Mouse (Mus musculus) adrenal gland, adult 8-10 months (tissue): Measurements from ENCODE around the gene Mybpc3. TPM values are rescaled to one million over a fixed set of nuclear protein-coding genes. Genes with fewer than 3 reads are reported as not detected.

Source experiments
- DNase-seq: peaks from one replicate; pipeline ENCODE4 v3.0.0; 2022
- total RNA-seq, 4 experiments: library from RNA; stranded (reverse); gene quantifications; 2 replicates each; pipeline ENCODE4 v1.2.4; 2022

The Mybpc3 gene
- total RNA-seq, 4 experiments from 2014 or later, result 0.09 to 0.62 (median 0.26) TPM

- DNase-seq, result no peak
Observed at GRCm38 (mm10) chr2:91169587-91170322, 51.8 kb downstream of the Mybpc3 start.

GRCm38 (mm10) chr2:91175490-91175889, 57.5 kb downstream of the Mybpc3 start:
- no peak for DNase-seq

- no peak for DNase-seq
Observed at GRCm38 (mm10) chr2:91176234-91176633, 58.3 kb downstream of the Mybpc3 start.

GRCm38 (mm10) chr2:91179825-91180224, 61.9 kb downstream of the Mybpc3 start:
- no peak for DNase-seq

- DNase-seq, result no peak
Observed at GRCm38 (mm10) chr2:91180706-91181105, 62.8 kb downstream of the Mybpc3 start.

- no peak for DNase-seq
Observed at GRCm38 (mm10) chr2:91182016-91182404, 64.1 kb downstream of the Mybpc3 start.

- DNase-seq, result peak; percentile 34
Observed at GRCm38 (mm10) chr2:91182405-91183147, 64.6 kb downstream of the Mybpc3 start.

GRCm38 (mm10) chr2:91183148-91183513, 65.2 kb downstream of the Mybpc3 start:
- DNase-seq, result peak; percentile 91

GRCm38 (mm10) chr2:91183711-91184405, 65.9 kb downstream of the Mybpc3 start, which contains the start of gene Madd:
Gene Madd, minus strand, starts transcription at chr2:91183837.
- no peak for DNase-seq

Other genes with a start within 250 kb of the Mybpc3 start
- 1 to 10 TPM; 1.6 to 3.5 (median 2.8) TPM for gene C1qtnf4, start 232.3 kb upstream of the Mybpc3 start, total RNA-seq
- 10 to 100 TPM; 41.4 to 48.0 (median 45.2) TPM for gene Kbtbd4, start 213.4 kb upstream of the Mybpc3 start, total RNA-seq
- 100 to 1,000 TPM; 308 to 467 (median 370) TPM for gene Ndufs3, start 213.3 kb upstream of the Mybpc3 start, total RNA-seq
- 100 to 1,000 TPM in 1 of 4 experiments, 10 to 100 TPM in 3; 74.4 to 102 (median 89.7) TPM for gene Celf1, start 177.8 kb upstream of the Mybpc3 start, total RNA-seq
- 1 to 10 TPM; 1.6 to 7.5 (median 3.5) TPM for gene Rapsn, start 82.5 kb upstream of the Mybpc3 start, total RNA-seq
- gene Psmc3, start 64.1 kb upstream of the Mybpc3 start, total RNA-seq, result 100 to 1,000 TPM; 172 to 187 (median 179) TPM
- 10 to 100 TPM; 31.4 to 57.3 (median 43.5) TPM for gene Slc39a13, start 47.7 kb upstream of the Mybpc3 start, total RNA-seq
- 1 to 10 TPM; 6.3 to 9.6 (median 7.9) TPM for gene Spi1, start 35.8 kb upstream of the Mybpc3 start, total RNA-seq
- 10 to 100 TPM; 25.2 to 44.7 (median 32.4) TPM for gene Madd, start 65.7 kb downstream of the Mybpc3 start, total RNA-seq
- gene Nr1h3, start 84.7 kb downstream of the Mybpc3 start, total RNA-seq, result 10 to 100 TPM; 21.1 to 32.1 (median 25.4) TPM
- gene Acp2, start 84.7 kb downstream of the Mybpc3 start, total RNA-seq, result 10 to 100 TPM; 44.7 to 74.7 (median 57.5) TPM
- gene Ddb2, start 118.8 kb downstream of the Mybpc3 start, total RNA-seq, result 10 to 100 TPM in 3 of 4 experiments, 1 to 10 TPM in 1; 8.4 to 22.9 (median 17.1) TPM
- 100 to 1,000 TPM in 2 of 4 experiments, 10 to 100 TPM in 2; 68.6 to 220 (median 125) TPM for gene Pacsin3, start 137.8 kb downstream of the Mybpc3 start, total RNA-seq
- gene Arfgap2, start 146.8 kb downstream of the Mybpc3 start, total RNA-seq, result 100 to 1,000 TPM in 3 of 4 experiments, 10 to 100 TPM in 1; 99.8 to 126 (median 112) TPM